Mouse (Mus musculus) gastrocnemius, postnatal 4 days (tissue): ENCODE results near the gene Kdm5b. TPM values are rescaled to one million over a fixed set of nuclear protein-coding genes. Genes with fewer than 3 reads are reported as not detected.

Experiments
- DNase-seq, 2 experiments: peaks; one replicate each; pipeline ENCODE4 v3.0.0; 2021 to 2022; ENCODE audit warnings: low spot score in 2 of 2, mixed read lengths in 2 of 2
- total RNA-seq, 2 experiments: library from RNA; stranded (reverse); gene quantifications; 2 replicates each; pipeline ENCODE4 v1.2.3; 2021

The Kdm5b gene
- total RNA-seq, 2 experiments from 2014 or later: 32.8 to 37.6 TPM

- DNase-seq: no peak
These were observed 11.7 kb upstream of the Kdm5b start for GRCm38 (mm10) chr1:134548231-134548630.

DNA sequence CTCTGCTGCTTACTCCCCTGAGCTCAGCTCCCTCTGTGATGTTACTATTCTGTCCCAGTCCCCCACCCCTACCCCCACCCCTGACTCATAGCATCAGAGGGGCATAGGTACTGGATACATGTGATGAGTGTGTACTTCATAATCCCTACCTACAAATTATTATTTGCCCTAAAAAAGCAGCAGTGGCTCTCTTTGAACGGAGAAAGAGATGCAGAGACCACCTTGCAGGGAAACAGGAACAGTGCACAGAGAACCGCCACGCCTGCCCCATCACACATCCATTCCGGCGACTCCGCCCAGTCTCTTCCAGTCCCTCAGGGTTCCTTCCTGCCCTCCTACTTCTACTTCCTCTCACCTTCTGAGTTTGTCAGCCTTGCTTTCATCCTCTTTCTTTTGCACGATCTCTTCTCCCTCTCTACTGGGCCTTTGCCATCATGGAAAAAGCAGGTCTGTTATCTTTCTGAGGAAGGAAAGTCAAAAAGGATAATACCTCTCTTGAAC is 10.3 kb upstream of the Kdm5b start, which contains the start of gene Mgat4e:
Gene Mgat4e, minus strand, starts transcription at position 51 of the 501 bp plus-strand sequence.
- DNase-seq: no peak

- DNase-seq: no peak
These were observed 8.1 kb upstream of the Kdm5b start for GRCm38 (mm10) chr1:134551869-134552268.

- no peak for DNase-seq
These were observed 7.6 kb upstream of the Kdm5b start for GRCm38 (mm10) chr1:134552396-134552795.

DNA sequence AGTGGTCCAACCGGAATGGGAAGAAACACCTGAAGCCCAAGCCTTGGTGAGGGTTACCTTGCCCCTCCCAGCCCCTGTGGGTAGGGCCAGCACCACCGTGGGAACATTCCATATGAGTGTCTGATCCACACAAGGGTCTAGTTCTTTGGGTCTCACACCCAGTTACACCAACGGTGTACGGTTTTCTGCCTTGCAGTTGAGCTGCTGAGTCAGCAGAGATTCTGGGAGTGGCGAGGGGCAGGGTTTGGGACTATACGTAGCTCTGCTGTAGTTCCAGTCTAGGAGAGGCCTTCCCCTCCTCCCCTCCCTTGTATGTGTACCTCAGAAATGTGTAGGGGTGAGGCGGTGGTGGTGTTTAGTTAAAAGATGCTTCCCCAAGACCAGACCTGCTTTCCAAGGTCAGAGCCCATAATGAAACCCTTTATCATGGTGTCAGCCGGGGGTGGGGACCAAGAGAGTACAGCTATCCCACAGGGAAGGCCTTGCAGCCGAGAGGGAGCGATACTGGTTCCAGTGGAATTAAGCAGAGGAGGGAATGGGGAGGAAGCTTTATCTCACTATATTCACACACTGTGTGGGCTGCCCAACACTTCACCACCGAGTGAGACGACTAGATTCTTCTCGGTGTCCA is 4.6 kb upstream of the Kdm5b start:
- no peak for DNase-seq

DNA sequence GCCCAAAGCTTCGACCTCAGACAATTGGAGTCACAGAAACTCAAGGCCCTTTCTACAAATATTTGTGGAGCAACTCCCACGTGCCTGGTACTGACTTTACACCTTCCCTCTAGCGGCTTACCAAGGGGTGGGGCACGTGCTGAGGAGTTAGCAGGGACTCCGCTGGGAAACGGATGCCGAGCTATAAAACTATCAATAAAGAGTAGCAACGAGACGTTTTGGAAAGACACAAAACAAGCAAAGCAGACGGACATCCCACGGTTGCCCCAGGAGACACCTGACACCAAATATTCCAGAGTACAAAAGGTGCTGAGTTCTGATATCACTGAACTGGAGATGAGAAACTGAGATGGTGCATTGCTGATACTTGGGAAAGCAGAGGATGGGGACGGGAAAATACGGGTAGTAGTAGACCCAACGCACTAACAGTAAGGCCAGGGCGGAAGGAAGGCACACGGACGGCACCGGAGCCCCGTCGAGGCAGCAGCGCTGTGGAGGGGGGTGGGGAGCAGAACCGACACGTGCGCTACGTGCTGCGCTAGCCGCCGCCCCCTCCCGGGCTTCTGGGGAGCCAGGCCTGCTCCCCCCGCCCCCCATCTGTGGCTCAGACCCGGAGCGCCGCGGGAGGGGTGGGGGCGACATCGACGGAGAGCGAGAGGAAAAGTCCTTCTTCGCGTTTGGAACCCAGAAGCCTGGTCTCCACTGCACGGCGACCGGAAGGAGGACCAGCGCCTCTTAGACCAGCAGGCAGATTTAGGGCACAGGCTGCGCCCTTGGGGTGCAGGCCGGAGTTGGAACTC is 3.9 kb upstream of the Kdm5b start:
- peak; percentile 55 to 71 for DNase-seq

- peak; percentile 93 to 97 for DNase-seq
These were observed 3.2 kb upstream of the Kdm5b start for GRCm38 (mm10) chr1:134556671-134557218.

- no peak for DNase-seq
These were observed 1.5 kb upstream of the Kdm5b start for GRCm38 (mm10) chr1:134558511-134558910.

DNA sequence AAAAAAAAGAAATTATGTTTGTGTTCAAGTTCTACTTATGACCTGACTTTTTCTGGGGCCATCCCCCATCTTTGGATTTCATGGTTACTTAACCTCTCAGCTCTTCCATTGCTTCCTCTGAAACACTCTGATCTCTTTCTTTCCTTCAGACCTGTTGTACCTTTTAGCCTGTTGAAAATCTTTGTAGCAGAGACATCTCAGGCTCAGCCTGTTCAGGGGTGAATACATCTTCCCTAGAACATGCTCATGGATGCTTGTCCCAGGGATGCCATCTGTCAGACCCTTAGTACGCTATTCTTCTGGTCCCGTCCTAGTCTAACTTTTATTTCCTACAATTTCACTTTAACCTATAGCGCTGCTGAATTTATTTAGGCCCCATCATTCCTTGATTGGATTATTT is 745 bp upstream of the Kdm5b start:
- DNase-seq: no peak

DNA sequence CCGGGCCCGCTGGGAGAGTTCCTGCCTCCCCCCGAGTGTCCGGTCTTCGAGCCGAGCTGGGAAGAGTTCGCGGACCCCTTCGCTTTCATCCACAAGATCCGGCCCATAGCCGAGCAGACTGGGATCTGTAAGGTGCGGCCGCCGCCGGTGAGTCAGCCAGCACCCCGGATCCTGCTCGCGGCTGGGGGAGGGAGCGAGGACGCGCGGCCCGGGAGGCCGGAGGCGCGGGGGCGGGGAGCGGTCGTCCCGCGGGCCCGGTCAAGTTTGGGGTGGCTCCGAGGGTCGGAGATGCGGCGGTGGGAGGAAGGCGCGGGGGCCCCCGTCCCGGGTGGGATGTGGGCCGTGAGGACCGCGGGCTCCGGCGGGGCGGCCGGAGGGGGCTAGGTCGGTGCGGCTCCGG is 425 bp downstream of the Kdm5b start:
- peak; percentile 37 to 50 for DNase-seq

- DNase-seq: peak; percentile 35
These were observed 1.1 kb downstream of the Kdm5b start for GRCm38 (mm10) chr1:134560801-134561769.

DNA sequence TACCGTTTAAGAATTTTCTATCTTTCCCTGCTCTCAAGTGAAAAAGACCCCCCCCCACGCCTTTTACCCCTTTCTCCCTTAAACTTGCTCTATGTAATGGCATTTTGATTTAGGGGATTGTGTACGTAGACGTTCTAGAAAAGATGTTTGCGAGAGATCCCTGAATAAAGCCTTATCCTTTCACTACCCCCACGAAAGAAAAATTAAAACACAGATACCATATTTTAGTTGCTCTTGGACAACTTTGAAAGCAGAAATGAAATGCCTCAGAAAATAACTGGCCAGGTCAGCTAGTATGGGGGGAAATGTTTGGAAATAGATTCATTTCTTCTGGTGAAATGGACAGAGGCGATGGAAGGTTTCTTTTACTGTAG is 1.8 kb downstream of the Kdm5b start:
- no peak for DNase-seq

- DNase-seq: no peak
These were observed 2.5 kb downstream of the Kdm5b start for GRCm38 (mm10) chr1:134562457-134562856.

- DNase-seq: no peak
These were observed 3.8 kb downstream of the Kdm5b start for GRCm38 (mm10) chr1:134563726-134564125.

- no peak for DNase-seq
These were observed 7.5 kb downstream of the Kdm5b start for GRCm38 (mm10) chr1:134567511-134567910.

- DNase-seq: no peak
These were observed 10.2 kb downstream of the Kdm5b start for GRCm38 (mm10) chr1:134570171-134570570.

DNA sequence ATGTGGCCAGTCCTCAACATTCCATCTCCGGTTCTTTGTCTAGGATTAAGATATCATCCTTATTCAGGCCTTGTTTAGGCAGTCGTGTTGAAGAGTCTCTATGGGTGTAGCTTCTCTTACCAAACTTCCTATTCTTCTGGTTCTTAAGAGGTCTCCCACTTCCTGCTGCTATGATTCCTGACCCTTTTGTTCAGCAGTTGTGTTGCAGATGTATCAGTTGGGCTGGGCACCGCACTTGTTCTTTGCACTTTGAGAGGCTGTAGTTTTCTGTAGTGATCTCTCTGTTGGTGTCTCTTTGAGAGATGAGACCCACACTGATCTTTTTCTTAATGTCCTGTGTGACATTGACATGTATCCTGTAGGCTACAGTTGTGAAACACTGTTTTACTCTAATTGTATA is 10.7 kb downstream of the Kdm5b start:
- no peak for DNase-seq

DNA sequence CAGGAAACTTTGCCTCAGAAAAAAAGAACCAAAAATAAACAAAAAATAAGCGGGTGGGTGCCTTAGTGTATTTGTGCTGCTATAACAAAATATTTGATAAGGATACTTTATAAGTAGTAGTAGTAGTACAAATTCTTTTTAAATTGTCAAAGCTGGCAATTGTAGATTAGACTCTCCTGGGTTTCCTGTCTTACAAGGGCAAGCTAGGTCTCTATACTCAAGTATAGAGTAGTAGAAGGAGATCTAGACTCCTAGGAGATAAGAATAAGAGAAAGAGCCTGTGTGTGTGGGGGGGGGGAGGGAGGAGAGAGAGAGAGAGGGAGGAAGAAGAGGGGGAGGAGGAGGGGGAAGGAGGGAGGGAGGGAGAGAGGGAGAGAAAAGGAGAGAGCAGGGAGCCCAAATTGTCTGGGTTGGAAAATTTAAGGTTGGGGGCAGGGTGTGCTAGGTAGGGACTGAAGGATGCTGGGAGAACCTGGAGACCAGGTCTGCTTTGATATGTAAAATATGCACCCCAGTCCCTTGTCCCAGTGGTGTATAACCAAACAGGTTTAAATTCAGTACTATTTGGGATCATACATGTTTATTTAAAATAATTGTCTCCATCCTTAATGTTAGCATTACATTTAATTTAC is 13.4 kb downstream of the Kdm5b start:
- DNase-seq: no peak

GRCm38 (mm10) chr1:134573932-134574315 is 14.0 kb downstream of the Kdm5b start:
- no peak for DNase-seq

DNA sequence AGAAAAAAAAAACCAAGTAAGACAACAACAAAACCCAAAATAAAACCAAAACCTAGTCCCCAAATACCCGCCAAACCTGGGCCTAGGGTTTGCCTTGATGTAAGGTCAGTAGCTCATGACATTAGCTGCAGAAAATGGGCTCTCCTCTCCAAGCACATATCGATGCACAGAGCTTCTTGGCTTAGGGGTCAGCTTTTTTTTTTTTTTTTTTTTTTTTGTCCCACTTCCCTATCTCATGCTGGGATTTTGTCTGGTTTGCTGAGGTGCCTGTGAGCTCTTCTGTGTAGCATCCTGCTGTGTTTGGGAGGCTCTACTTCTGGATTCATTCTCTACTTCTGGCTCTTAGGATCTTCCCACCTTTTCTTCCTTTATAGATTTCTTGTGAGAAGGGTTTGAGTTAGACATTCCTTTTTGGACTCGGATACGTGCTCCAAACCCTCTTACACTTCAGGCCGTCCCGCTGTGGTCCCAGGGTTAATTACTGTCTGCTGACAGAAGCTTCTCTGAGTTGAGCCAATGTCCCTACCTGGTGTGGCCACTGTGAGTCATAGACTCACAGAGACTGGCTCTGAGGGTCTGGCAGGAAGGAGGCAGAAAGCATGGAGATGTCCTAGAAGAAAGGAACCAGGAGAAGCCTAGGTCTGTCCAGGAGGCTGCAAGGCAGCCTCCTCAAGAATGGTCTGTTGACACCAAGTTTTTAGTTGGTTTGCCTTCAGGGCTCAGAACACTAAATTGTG is 17.6 kb downstream of the Kdm5b start:
- DNase-seq: no peak
